Comparison of ENCODE assay signal across 23 mouse cellular contexts in genomic region chr13:29354943-29355342, GRCm38 (mm10).
A peak's percentile ranks its signal among the peaks of the same experiment; 100 is the strongest.
DNase-seq lines count a peak whose midpoint lies in the region; ATAC-seq lines count a peak whose summit lies in the region.
"Had no signal": no experiment of that assay in that cellular context is flagged by ENCODE, and none has a peak within 500 bp of the region (broad histone marks: within the 10 kb centered on the region; RNA-seq: fewer than 3 reads in every experiment).

No protein-coding gene starts in this region.

- peak overlapping the region; percentile 53; the same call in 1 of the 2 replicates for H3K27ac ChIP-seq in hindbrain, embryonic 10.5 days
- no peak overlapping the region for H3K27ac ChIP-seq in hindbrain, embryonic 12.5 days
- peak overlapping the region; percentile 30; the same call in 1 of the 2 replicates for H3K27ac ChIP-seq in embryonic facial prominence, embryonic 10.5 days (replicated peaks)
- H3K27ac ChIP-seq: embryonic facial prominence, embryonic 12.5 days; layer of hippocampus, adult 2 months; left cerebral cortex, adult 2 months; midbrain, embryonic 15.5 days had no signal

- 89% methylated on average over 4 of the region's 4 CpGs for WGBS in hindbrain, embryonic 10.5 days
- 90% methylated on average over 4 of the region's 4 CpGs for WGBS in hindbrain, embryonic 12.5 days
- whole genome bisulfite sequencing in embryonic facial prominence, embryonic 10.5 days, result 92% methylated on average over 4 of the region's 4 CpGs

- H3K36me3 ChIP-seq in hindbrain, embryonic 10.5 days, result no peaks in the 10 kb centered on the region
- no peaks in the 10 kb centered on the region for H3K36me3 ChIP-seq in hindbrain, embryonic 12.5 days
- no peaks in the 10 kb centered on the region for H3K36me3 ChIP-seq in embryonic facial prominence, embryonic 10.5 days (replicated peaks)
- H3K36me3 ChIP-seq: embryonic facial prominence, embryonic 12.5 days; hindbrain, embryonic 15.5 days; midbrain, embryonic 15.5 days had no signal

- no peak overlapping the region for H3K4me3 ChIP-seq in hindbrain, embryonic 10.5 days
- H3K4me3 ChIP-seq in hindbrain, embryonic 12.5 days, result no peak overlapping the region
- no peak overlapping the region for H3K4me3 ChIP-seq in embryonic facial prominence, embryonic 10.5 days
- H3K4me3 ChIP-seq: embryonic facial prominence, embryonic 12.5 days; erythroblast, embryonic 14.5 days; hindbrain, embryonic 15.5 days; layer of hippocampus, adult 2 months; left cerebral cortex, adult 2 months; midbrain, embryonic 15.5 days; myocyte had no signal

- H3K4me2 ChIP-seq in hindbrain, embryonic 12.5 days (replicated peaks), result no peak overlapping the region
- H3K4me2 ChIP-seq: embryonic facial prominence, embryonic 12.5 days; hindbrain, embryonic 15.5 days; liver, embryonic 11.5 days; midbrain, embryonic 15.5 days had no signal

- no peak for ATAC-seq in hindbrain, embryonic 12.5 days (ENCODE audit: low FRiP score)
- no peak for ATAC-seq in cerebellum, adult (ENCODE audit: insufficient number of reproducible peaks, low FRiP score, low TSS enrichment)
- ATAC-seq: intestine, embryonic 16.5 days; midbrain, embryonic 15.5 days had no signal

- no peaks in the 10 kb centered on the region for H3K27me3 ChIP-seq in hindbrain, embryonic 10.5 days (ENCODE audit: insufficient read depth, poor library complexity, severe bottlenecking)
- no peaks in the 10 kb centered on the region for H3K27me3 ChIP-seq in hindbrain, embryonic 12.5 days
- H3K27me3 ChIP-seq in embryonic facial prominence, embryonic 10.5 days (replicated peaks; ENCODE audit: low read depth, poor library complexity, severe bottlenecking), result no peaks in the 10 kb centered on the region
- H3K27me3 ChIP-seq: embryonic facial prominence, embryonic 12.5 days; hindbrain, embryonic 15.5 days; midbrain, embryonic 15.5 days had no signal

- no peak overlapping the region for H3K9ac ChIP-seq in hindbrain, embryonic 12.5 days
- H3K9ac ChIP-seq: embryonic facial prominence, embryonic 12.5 days; hindbrain, embryonic 15.5 days; midbrain, embryonic 15.5 days had no signal

- H3K9me3 ChIP-seq in hindbrain, embryonic 10.5 days, result no peaks in the 10 kb centered on the region
- no peaks in the 10 kb centered on the region for H3K9me3 ChIP-seq in hindbrain, embryonic 12.5 days (replicated peaks)
- H3K9me3 ChIP-seq in embryonic facial prominence, embryonic 10.5 days, result no peaks in the 10 kb centered on the region
- H3K9me3 ChIP-seq: embryonic facial prominence, embryonic 12.5 days; hindbrain, embryonic 15.5 days; midbrain, embryonic 15.5 days had no signal

- H3K4me1 ChIP-seq in hindbrain, embryonic 10.5 days (replicated peaks), result peaks cover 26% of the 10 kb centered on the region
- peaks cover 14% of the 10 kb centered on the region for H3K4me1 ChIP-seq in hindbrain, embryonic 12.5 days
- H3K4me1 ChIP-seq in embryonic facial prominence, embryonic 10.5 days, result peaks cover 34% of the 10 kb centered on the region

- DNase-seq in hindbrain, embryonic 10.5 days (ENCODE audit: low spot score), result no peak
- no peak for DNase-seq in embryonic facial prominence, embryonic 10.5 days (ENCODE audit: low spot score)
- DNase-seq in kidney, adult 9 months, result peak; percentile 46
- DNase-seq in kidney, postnatal 36 days, result peak; percentile 37 to 47
- no peak for DNase-seq in ovary, adult 18-20 months (ENCODE audit: low spot score)
- DNase-seq: cerebellum, adult 8-10 months; gastrocnemius, postnatal 25 days; left cerebral cortex, postnatal 4 days; lung, adult 18-20 months; lung, postnatal 14 days; right cerebral cortex, postnatal 25 days; thymus, adult 2 months had no signal

Comparison
In these comparisons a context has a peak if more than half of its experiments do, and no peak if none do; other contexts are left out.
1. DNase-seq: peak in kidney, adult 9 months (single experiment) and kidney, postnatal 36 days (2 of 2); none in hindbrain, embryonic 10.5 days (single experiment), embryonic facial prominence, embryonic 10.5 days (single experiment) and ovary, adult 18-20 months (single experiment).